Mouse (Mus musculus): ENCODE data around the gene Vipr1. TPM values are rescaled to one million over a fixed set of nuclear protein-coding genes. Genes with fewer than 3 reads are reported as not detected.

Vipr1 gene
- polyA plus RNA-seq, 1 experiment from 2014 or later: 0.46 TPM

DNA sequence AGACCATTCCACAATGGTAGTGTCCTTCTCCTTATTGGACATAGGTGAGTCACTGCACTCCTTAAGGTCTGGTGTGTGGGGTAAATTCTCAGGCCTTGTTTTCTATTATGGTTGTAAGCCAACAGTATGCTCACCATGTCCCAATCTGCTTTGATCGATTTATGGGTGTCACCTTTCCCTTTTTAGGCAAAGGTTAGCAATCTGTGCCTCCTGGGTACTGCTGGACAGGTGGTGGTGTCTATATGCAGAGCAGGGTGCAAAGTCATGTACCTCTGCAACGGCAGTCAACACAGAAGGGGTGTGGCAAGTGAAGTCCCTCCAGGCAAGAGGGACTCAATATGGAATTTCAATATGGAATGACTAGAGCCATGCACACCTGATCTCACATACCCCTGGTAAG is 17.6 kb upstream of the Vipr1 start:
- no peak for ATAC-seq
- no peak for DNase-seq (ENCODE audit: low spot score)

DNA sequence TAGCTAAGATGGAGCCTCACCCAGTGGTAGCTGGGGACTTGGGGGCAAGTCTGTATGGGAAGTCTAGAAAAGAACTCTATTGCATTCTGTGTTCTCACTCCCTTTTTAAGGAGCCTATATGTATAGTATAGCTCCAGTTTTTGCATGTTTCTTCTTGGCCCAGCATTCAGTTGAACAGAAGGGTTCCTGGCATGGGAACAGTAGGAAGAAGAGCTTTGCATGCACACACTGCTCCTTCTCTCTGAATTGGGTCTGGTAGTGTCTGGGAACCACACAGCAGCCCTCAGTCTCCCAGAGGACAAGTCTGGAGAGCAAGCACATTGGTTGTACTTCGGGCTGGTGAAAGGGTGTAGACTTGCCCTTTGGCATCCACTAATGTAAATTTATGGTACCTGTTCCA is 11.9 kb upstream of the Vipr1 start:
- Histone ChIP-seq H3K4me1 (ENCODE audit: control insufficient read depth, insufficient read depth, low read length) (no peaks in the 10 kb centered on the region), H3K9me3 (replicated peaks; ENCODE audit: control insufficient read depth, low read length) (no peaks in the 10 kb centered on the region), H3K27ac (ENCODE audit: low read depth, low read length) (no peak overlapping the region), H3K27me3 (replicated peaks; ENCODE audit: control insufficient read depth, insufficient read depth, low read length) (no peaks in the 10 kb centered on the region), H3K4me3 (ENCODE audit: low read depth, low read length) (no peak overlapping the region), H3K9ac (ENCODE audit: low read length) (no peak overlapping the region), H3K36me3 (ENCODE audit: control insufficient read depth, insufficient read depth, low read length) (no peaks in the 10 kb centered on the region), H3K4me2 (ENCODE audit: low read length) (no peak overlapping the region)
- WGBS: 83% methylated on average over 1 of the region's 1 CpGs
- ATAC-seq (no peak), DNase-seq (ENCODE audit: low spot score) (no peak)

More for the DNA sequence above, 17.6 kb upstream of the Vipr1 start:
- Histone ChIP-seq H3K27me3 (replicated peaks; ENCODE audit: control insufficient read depth, insufficient read depth, low read length) (no peaks in the 10 kb centered on the region), H3K4me2 (ENCODE audit: low read length) (no peak overlapping the region), H3K9me3 (replicated peaks; ENCODE audit: control insufficient read depth, low read length) (no peaks in the 10 kb centered on the region), H3K4me1 (ENCODE audit: control insufficient read depth, insufficient read depth, low read length) (no peaks in the 10 kb centered on the region), H3K4me3 (ENCODE audit: low read depth, low read length) (no peak overlapping the region), H3K9ac (ENCODE audit: low read length) (no peak overlapping the region), H3K27ac (ENCODE audit: low read depth, low read length) (no peak overlapping the region), H3K36me3 (ENCODE audit: control insufficient read depth, insufficient read depth, low read length) (no peaks in the 10 kb centered on the region)
- 79% methylated on average over 2 of the region's 2 CpGs for WGBS

GRCm38 (mm10) chr9:121631946-121632345 is 10.6 kb upstream of the Vipr1 start:
- no peak overlapping the region for H3K9ac ChIP-seq (ENCODE audit: low read length)
- ATAC-seq: no peak
- H3K4me1 ChIP-seq (ENCODE audit: control insufficient read depth, insufficient read depth, low read length): no peaks in the 10 kb centered on the region
- 78% methylated on average over 4 of the region's 4 CpGs for WGBS
- H3K4me3 ChIP-seq (ENCODE audit: low read depth, low read length): no peak overlapping the region
- H3K9me3 ChIP-seq (replicated peaks; ENCODE audit: control insufficient read depth, low read length): no peaks in the 10 kb centered on the region
- no peaks in the 10 kb centered on the region for H3K27me3 ChIP-seq (replicated peaks; ENCODE audit: control insufficient read depth, insufficient read depth, low read length)
- no peak overlapping the region for H3K4me2 ChIP-seq (ENCODE audit: low read length)
- no peak for DNase-seq (ENCODE audit: low spot score)
- H3K36me3 ChIP-seq (ENCODE audit: control insufficient read depth, insufficient read depth, low read length): no peaks in the 10 kb centered on the region
- no peak overlapping the region for H3K27ac ChIP-seq (ENCODE audit: low read depth, low read length)

GRCm38 (mm10) chr9:121632891-121633290 is 9.6 kb upstream of the Vipr1 start:
- Histone ChIP-seq H3K27ac (ENCODE audit: low read depth, low read length) (no peak overlapping the region), H3K9me3 (replicated peaks; ENCODE audit: control insufficient read depth, low read length) (no peaks in the 10 kb centered on the region), H3K36me3 (ENCODE audit: control insufficient read depth, insufficient read depth, low read length) (no peaks in the 10 kb centered on the region), H3K9ac (ENCODE audit: low read length) (no peak overlapping the region), H3K27me3 (replicated peaks; ENCODE audit: control insufficient read depth, insufficient read depth, low read length) (no peaks in the 10 kb centered on the region), H3K4me3 (ENCODE audit: low read depth, low read length) (no peak overlapping the region), H3K4me1 (ENCODE audit: control insufficient read depth, insufficient read depth, low read length) (no peaks in the 10 kb centered on the region), H3K4me2 (ENCODE audit: low read length) (no peak overlapping the region)
- DNase-seq (ENCODE audit: low spot score) (no peak), ATAC-seq (no peak)
- WGBS: 87% methylated on average over 10 of the region's 10 CpGs

- WGBS: 78% methylated on average over 6 of the region's 6 CpGs
- no peaks in the 10 kb centered on the region for H3K9me3 ChIP-seq (replicated peaks; ENCODE audit: control insufficient read depth, low read length)
- H3K27me3 ChIP-seq (replicated peaks; ENCODE audit: control insufficient read depth, insufficient read depth, low read length): no peaks in the 10 kb centered on the region
- ATAC-seq: no peak
- H3K4me2 ChIP-seq (ENCODE audit: low read length): no peak overlapping the region
- H3K4me1 ChIP-seq (ENCODE audit: control insufficient read depth, insufficient read depth, low read length): no peaks in the 10 kb centered on the region
- no peak overlapping the region for H3K4me3 ChIP-seq (ENCODE audit: low read depth, low read length)
- H3K36me3 ChIP-seq (ENCODE audit: control insufficient read depth, insufficient read depth, low read length): no peaks in the 10 kb centered on the region
- DNase-seq (ENCODE audit: low spot score): no peak
- no peak overlapping the region for H3K27ac ChIP-seq (ENCODE audit: low read depth, low read length)
- H3K9ac ChIP-seq (ENCODE audit: low read length): no peak overlapping the region
Measured at GRCm38 (mm10) chr9:121633306-121633705, 9.2 kb upstream of the Vipr1 start.

DNA sequence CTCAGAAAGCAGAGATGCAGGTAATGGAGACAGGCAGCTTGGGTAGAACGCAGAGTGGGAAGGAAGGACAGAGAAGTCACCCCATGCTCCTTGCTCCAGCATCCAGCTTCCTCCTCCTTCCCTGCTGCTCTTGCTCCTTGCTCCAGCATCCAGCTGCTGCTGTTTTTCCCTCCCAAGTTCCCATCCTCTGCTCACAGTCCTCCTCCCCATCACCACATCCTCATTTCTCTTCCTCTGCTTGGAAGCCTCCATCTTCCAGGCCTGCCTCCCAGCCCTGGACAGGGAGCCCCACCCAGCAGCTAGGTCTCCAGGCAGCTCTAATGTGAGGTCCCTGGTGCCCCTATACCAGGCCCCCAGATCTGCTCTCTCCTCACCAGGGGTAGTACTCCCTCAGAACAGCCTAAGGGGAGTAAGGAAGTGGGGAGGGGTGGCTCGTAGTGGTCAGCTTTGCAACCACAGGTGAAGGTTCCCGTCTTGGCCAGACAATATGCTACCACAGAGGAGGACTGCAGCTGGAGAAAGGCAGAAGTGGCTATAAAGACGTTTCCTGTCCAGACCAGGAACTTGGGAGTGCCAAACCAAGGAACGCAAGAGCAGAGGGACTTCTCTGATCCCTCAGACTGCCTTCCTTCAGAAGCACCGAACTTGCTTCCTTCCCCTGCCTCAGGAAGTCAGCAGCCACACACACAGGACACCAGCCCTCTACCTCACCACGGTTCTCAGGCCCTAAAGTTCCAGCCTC is 6.5 kb upstream of the Vipr1 start:
- no peak overlapping the region for H3K9ac ChIP-seq (ENCODE audit: low read length)
- H3K4me2 ChIP-seq (ENCODE audit: low read length): no peak overlapping the region
- no peaks in the 10 kb centered on the region for H3K36me3 ChIP-seq (ENCODE audit: control insufficient read depth, insufficient read depth, low read length)
- WGBS: 64% methylated on average over 7 of the region's 7 CpGs
- H3K27ac ChIP-seq (ENCODE audit: low read depth, low read length): no peak overlapping the region
- H3K4me1 ChIP-seq (ENCODE audit: control insufficient read depth, insufficient read depth, low read length): no peaks in the 10 kb centered on the region
- H3K4me3 ChIP-seq (ENCODE audit: low read depth, low read length): no peak overlapping the region
- H3K27me3 ChIP-seq (replicated peaks; ENCODE audit: control insufficient read depth, insufficient read depth, low read length): peaks cover 3% of the 10 kb centered on the region
- no peaks in the 10 kb centered on the region for H3K9me3 ChIP-seq (replicated peaks; ENCODE audit: control insufficient read depth, low read length)
- ATAC-seq: no peak
- no peak for DNase-seq (ENCODE audit: low spot score)

DNA sequence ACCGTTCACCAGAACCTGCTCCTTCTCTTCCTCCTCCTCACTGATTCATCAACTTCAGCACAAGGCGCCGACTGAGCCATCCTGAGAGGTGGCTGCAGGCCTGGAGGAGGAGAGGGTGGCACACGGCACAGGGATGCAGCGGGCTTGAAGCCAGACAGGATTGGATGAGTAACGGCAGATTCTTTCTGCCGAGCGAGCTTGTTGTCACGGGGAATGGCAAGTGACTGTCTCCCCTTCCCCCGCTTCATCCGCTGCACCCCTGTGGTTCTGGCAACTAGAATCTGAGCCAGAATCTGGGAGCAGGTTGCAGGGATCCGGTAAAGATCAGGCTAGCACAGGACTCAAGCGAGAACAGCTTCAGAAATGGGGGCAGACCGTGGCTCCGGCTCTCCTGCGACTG is 2.7 kb upstream of the Vipr1 start:
- Histone ChIP-seq H3K27ac (ENCODE audit: low read depth, low read length) (no peak overlapping the region), H3K4me3 (ENCODE audit: low read depth, low read length) (no peak overlapping the region), H3K36me3 (ENCODE audit: control insufficient read depth, insufficient read depth, low read length) (no peaks in the 10 kb centered on the region), H3K9ac (ENCODE audit: low read length) (no peak overlapping the region), H3K27me3 (replicated peaks; ENCODE audit: control insufficient read depth, insufficient read depth, low read length) (peaks cover 21% of the 10 kb centered on the region), H3K9me3 (replicated peaks; ENCODE audit: control insufficient read depth, low read length) (no peaks in the 10 kb centered on the region), H3K4me2 (ENCODE audit: low read length) (no peak overlapping the region), H3K4me1 (ENCODE audit: control insufficient read depth, insufficient read depth, low read length) (peaks cover 7% of the 10 kb centered on the region)
- no peak for ATAC-seq
- no peak for DNase-seq (ENCODE audit: low spot score)
- 52% methylated on average over 15 of the region's 16 CpGs for WGBS

DNA sequence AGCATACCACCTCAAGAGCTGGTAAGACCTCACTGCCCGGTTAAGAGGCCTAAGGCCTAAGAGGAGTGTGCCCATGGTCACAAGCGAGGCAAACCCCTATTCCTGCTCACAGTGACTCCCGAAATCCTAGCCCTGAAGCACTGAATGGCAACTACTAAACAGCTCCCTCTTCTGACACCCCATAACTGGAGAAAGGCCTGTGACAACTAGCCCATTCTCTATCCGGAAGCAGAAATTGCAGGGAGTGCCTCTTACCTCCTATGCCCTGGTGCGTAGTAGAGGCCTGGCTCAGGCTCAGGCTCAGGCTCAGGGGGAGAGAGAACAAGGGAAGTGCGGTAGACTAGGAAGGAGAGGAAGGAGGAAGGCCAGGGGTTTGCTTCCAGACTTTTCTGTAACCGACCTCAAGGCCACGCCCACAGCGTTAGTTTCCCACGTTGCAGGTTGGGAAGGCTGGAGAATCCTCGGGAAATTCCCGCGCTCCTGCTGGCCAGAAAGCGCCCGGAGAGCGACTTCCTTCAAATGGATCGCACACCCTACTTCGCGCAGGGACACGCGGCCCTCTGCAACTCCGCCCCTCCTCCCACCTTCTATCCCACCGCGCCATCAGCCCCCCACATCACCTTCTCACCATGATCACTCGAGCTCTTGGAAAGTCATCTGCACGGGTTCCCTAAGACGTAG is 1.1 kb upstream of the Vipr1 start:
- ATAC-seq: peak; percentile 19; the same call in 1 of the 2 replicates
- Histone ChIP-seq H3K9ac (ENCODE audit: low read length) (peak overlapping the region; percentile 63; the same call in 1 of the 2 replicates), H3K9me3 (replicated peaks; ENCODE audit: control insufficient read depth, low read length) (no peaks in the 10 kb centered on the region), H3K4me3 (ENCODE audit: low read depth, low read length) (peak overlapping the region; percentile 49), H3K27me3 (replicated peaks; ENCODE audit: control insufficient read depth, insufficient read depth, low read length) (peaks cover 21% of the 10 kb centered on the region), H3K4me1 (ENCODE audit: control insufficient read depth, insufficient read depth, low read length) (peaks cover 7% of the 10 kb centered on the region), H3K27ac (ENCODE audit: low read depth, low read length) (no peak overlapping the region), H3K36me3 (ENCODE audit: control insufficient read depth, insufficient read depth, low read length) (no peaks in the 10 kb centered on the region), H3K4me2 (ENCODE audit: low read length) (peak overlapping the region; percentile 93)
- peak; percentile 39 for DNase-seq (ENCODE audit: low spot score)
- WGBS: 10% methylated on average over 27 of the region's 27 CpGs

DNA sequence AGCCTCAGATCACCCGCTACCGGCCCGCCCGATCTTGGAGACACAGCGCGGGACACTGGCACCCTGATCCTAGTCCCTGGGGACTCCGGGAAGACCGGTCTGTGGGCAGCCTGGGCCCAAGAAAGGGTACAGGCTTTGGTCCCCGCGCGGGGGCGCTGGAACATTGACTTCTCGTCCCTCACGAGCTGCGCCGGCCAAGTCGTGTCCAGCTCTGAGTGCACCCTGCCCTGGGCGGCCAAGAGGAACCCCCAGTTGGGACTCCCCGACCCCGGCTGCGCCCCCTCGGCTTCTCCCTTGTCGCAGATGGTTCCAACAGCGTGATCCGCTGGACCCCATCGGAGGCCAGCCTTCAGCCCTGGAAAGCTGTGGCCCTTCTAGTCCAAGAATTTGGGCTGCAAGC is 515 bp upstream of the Vipr1 start, which contains the start of gene Lyzl4:
Lyzl4 (minus strand) TSS at position 96 of the 400 bp plus-strand sequence.
- Histone ChIP-seq H3K4me1 (ENCODE audit: control insufficient read depth, insufficient read depth, low read length) (peaks cover 7% of the 10 kb centered on the region), H3K36me3 (ENCODE audit: control insufficient read depth, insufficient read depth, low read length) (no peaks in the 10 kb centered on the region), H3K9me3 (replicated peaks; ENCODE audit: control insufficient read depth, low read length) (no peaks in the 10 kb centered on the region), H3K9ac (ENCODE audit: low read length) (peak within 1 kb of the TSS; percentile 63), H3K4me3 (ENCODE audit: low read depth, low read length) (peak within 1 kb of the TSS; percentile 49), H3K4me2 (ENCODE audit: low read length) (peak within 1 kb of the TSS; percentile 93), H3K27me3 (replicated peaks; ENCODE audit: control insufficient read depth, insufficient read depth, low read length) (peaks cover 21% of the 10 kb centered on the region), H3K27ac (ENCODE audit: low read depth, low read length) (no peak within 1 kb of the TSS)
- 1% methylated on average over 26 of the region's 26 CpGs for WGBS
- peak; percentile 68 for ATAC-seq
- DNase-seq (ENCODE audit: low spot score): peak; percentile 71
